Mouse (Mus musculus) midbrain, embryonic 11.5 days (tissue): ENCODE measurements around the gene Tbx10. TPM values are rescaled to one million over a fixed set of nuclear protein-coding genes. Genes with fewer than 3 reads are reported as not detected.

Source experiments
- ATAC-seq: fragments of 200-750 bp; cut with Nextera tagmentation; 2 replicates; pipeline ENCODE4 v1.8.0; 2017; ENCODE audit warnings: moderate TSS enrichment, moderate library complexity; ENCODE audit not compliant: low FRiP score
- DNase-seq: peaks from one replicate; pipeline ENCODE4 v3.0.0; 2015; ENCODE audit warnings: low spot score; ENCODE audit errors: missing footprints
- H3K27ac ChIP-seq: fragments of 300-500 bp; sonication (generic); 2 replicates; pipeline ENCODE4 v1.5.1; 2014; ENCODE audit warnings: low read depth, low read length
- H3K27me3 ChIP-seq: fragments of 300-500 bp; sonication (generic); 2 replicates; pipeline ENCODE4 v1.6.1; 2014; ENCODE audit warnings: mild to moderate bottlenecking, low read length, moderate library complexity, mixed read lengths; ENCODE audit not compliant: control insufficient read depth, insufficient read depth
- H3K36me3 ChIP-seq: fragments of 300-500 bp; sonication (generic); 2 replicates; pipeline ENCODE4 v1.6.1; 2014; ENCODE audit warnings: mild to moderate bottlenecking, low read length, moderate library complexity, mixed read lengths; ENCODE audit not compliant: control insufficient read depth, insufficient read depth
- H3K4me1 ChIP-seq: fragments of 300-500 bp; sonication (generic); 2 replicates; pipeline ENCODE4 v1.6.1; 2014; ENCODE audit warnings: low read length; ENCODE audit not compliant: control insufficient read depth, insufficient read depth
- H3K4me2 ChIP-seq: fragments of 300-500 bp; sonication (generic); 2 replicates; pipeline ENCODE4 v1.6.1; 2014; ENCODE audit warnings: mild to moderate bottlenecking, moderate library complexity
- H3K4me3 ChIP-seq: fragments of 300-500 bp; sonication (generic); 2 replicates; pipeline ENCODE4 v1.5.1; 2014; ENCODE audit warnings: low read depth, low read length
- H3K9ac ChIP-seq: fragments of 300-500 bp; sonication (generic); 2 replicates; pipeline ENCODE4 v1.6.1; 2014; ENCODE audit warnings: low read length
- H3K9me3 ChIP-seq: fragments of 300-500 bp; sonication (generic); 2 replicates; pipeline ENCODE4 v1.6.1; 2016; ENCODE audit warnings: low read length; ENCODE audit not compliant: control insufficient read depth
- WGBS: fragments of 180-500 bp; shearing (Covaris S2); extraction: QIAGEN DNeasy Blood & Tissue Kit; methylation state at CpG from one replicate; pipeline ENCODE4 v1.1.7; 2014; 5-methylcytosine and 5-hydroxymethylcytosine counted together
- polyA plus RNA-seq: library from polyadenylated mRNA; unstranded; fragments of >200 nt; fragmentation: Nextera tagmentation; extraction: Ambion mirVana; gene quantifications from 2 replicates; pipeline ENCODE4 v1.2.1, GENCODE M21; 2014

Gene Tbx10
- polyA plus RNA-seq, 1 experiment from 2014 or later: not detected

GRCm38 (mm10) chr19:3996747-3997146 lies 4.2 kb downstream of the Tbx10 start:
- ATAC-seq (no peak), DNase-seq (no peak)
- H3K4me3 ChIP-seq: no peak overlapping the region
- no peak overlapping the region for H3K9ac ChIP-seq
- H3K4me2 ChIP-seq: no peak overlapping the region
- peaks cover 3% of the 10 kb centered on the region; the same call in 1 of the 2 replicates for H3K27me3 ChIP-seq
- H3K36me3 ChIP-seq: no peaks in the 10 kb centered on the region
- 89% methylated on average over 8 of the region's 8 CpGs for WGBS
- no peak overlapping the region for H3K27ac ChIP-seq
- H3K9me3 ChIP-seq: no peaks in the 10 kb centered on the region
- H3K4me1 ChIP-seq: peaks cover 13% of the 10 kb centered on the region

DNA sequence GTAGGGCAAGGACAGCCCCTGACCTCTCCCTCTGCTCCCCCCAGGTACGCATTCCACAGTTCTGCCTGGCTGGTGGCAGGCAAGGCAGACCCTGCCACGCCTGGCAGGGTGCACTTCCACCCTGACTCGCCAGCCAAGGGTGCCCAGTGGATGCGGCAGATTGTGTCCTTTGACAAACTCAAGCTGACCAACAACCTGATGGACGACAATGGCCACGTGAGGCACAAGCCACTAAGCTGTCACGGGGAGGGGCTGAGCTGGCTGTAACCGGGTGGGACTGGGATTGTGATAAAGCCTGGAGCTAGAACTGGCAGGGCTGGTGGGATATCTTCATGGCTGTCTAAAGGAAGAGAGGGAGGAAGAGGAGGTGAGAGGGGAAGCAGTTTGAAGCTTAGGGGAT lies 4.7 kb downstream of the Tbx10 start:
- peaks cover 13% of the 10 kb centered on the region for H3K4me1 ChIP-seq
- no peak overlapping the region for H3K4me2 ChIP-seq
- H3K27ac ChIP-seq: no peak overlapping the region
- H3K4me3 ChIP-seq: no peak overlapping the region
- no peaks in the 10 kb centered on the region for H3K9me3 ChIP-seq
- H3K36me3 ChIP-seq: no peaks in the 10 kb centered on the region
- H3K9ac ChIP-seq: no peak overlapping the region
- ATAC-seq: no peak
- WGBS: 62% methylated on average over 8 of the region's 8 CpGs
- DNase-seq: no peak
- H3K27me3 ChIP-seq: peaks cover 3% of the 10 kb centered on the region; the same call in 1 of the 2 replicates

DNA sequence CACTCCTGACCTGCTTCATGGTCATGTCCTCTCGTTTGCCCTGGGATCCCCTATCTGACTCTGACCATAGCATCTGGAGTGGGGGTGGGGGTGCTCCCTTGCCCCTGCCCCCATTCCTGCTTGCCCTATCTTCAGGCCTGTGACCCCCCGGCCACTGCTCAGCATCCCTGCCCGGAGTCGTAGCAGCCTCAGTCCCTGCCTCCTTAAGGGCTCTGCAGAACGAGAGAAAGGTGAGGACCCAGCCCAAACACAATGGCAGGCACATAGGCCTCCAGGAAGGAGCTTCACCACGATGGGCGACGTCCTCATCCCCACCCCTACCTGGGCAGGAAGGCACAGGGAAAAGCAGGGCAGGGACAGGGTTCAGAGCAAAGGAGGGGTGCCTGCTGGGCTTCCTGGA lies 5.8 kb downstream of the Tbx10 start:
- Histone ChIP-seq H3K27ac (no peak overlapping the region), H3K36me3 (no peaks in the 10 kb centered on the region), H3K4me2 (no peak overlapping the region), H3K27me3 (peaks cover 3% of the 10 kb centered on the region; the same call in 1 of the 2 replicates), H3K4me1 (peaks cover 13% of the 10 kb centered on the region), H3K9ac (no peak overlapping the region), H3K9me3 (no peaks in the 10 kb centered on the region), H3K4me3 (no peak overlapping the region)
- 77% methylated on average over 8 of the region's 8 CpGs for WGBS
- ATAC-seq: no peak
- no peak for DNase-seq

GRCm38 (mm10) chr19:3999121-3999730 lies 6.7 kb downstream of the Tbx10 start:
- DNase-seq: no peak
- Histone ChIP-seq H3K4me3 (peak overlapping the region; percentile 50; the same call in 1 of the 2 replicates), H3K9ac (peak overlapping the region; percentile 26; the same call in 1 of the 2 replicates), H3K9me3 (no peaks in the 10 kb centered on the region), H3K27me3 (peaks cover 3% of the 10 kb centered on the region; the same call in 1 of the 2 replicates), H3K36me3 (no peaks in the 10 kb centered on the region), H3K4me1 (peaks cover 13% of the 10 kb centered on the region), H3K4me2 (peak overlapping the region; percentile 93), H3K27ac (no peak overlapping the region)
- no peak for ATAC-seq
- WGBS: 88% methylated on average over 9 of the region's 9 CpGs

DNA sequence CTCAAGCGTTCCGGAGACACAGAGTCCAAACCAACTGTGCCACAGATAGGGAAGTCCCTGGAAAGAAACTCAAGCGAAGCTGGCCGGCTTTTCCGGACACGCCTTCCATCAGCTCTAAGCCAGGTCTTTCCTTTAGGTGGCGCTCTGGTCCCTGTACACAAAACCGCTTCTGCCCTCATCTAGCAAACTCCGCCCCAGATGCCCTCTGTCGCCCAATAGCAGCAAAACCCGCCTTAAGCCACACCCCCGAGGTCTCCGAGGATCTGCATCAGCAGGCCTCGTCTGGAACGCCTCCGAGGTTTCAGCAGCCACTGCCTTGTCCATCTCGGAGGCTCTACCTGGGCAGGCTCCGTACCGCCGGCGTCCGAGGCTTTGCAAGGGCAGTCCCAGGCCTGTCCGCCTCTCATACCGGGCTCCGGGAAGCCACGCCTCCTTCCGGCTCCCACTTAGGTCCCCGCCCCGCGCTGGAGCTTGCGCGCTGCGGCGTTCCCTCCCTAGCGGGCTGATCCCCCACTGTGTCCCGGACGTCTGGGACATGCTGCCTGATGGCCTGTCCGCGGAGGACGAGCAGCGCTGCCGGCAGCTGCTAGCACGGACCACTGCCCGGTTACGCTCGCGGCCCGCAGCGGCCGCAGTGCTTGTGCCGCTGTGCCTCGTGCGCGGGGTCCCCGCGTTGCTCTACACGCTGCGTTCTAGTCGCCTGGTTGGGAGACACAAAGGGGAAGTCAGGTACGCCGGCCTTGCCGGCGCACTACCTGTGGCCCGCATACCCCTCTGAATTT lies 7.8 kb downstream of the Tbx10 start, which contains the start of the genes Nudt8 and Gm49405:
Nudt8 (plus strand) TSS at position 462 of the 782 bp plus-strand sequence.
Gm49405 (plus strand) TSS at position 508 of the 782 bp plus-strand sequence.
- under 1% methylated on average over 64 of the region's 64 CpGs for WGBS
- Histone ChIP-seq H3K27me3 (peaks cover 3% of the 10 kb centered on the region; the same call in 1 of the 2 replicates), H3K36me3 (no peaks in the 10 kb centered on the region), H3K4me1 (peaks cover 13% of the 10 kb centered on the region), H3K27ac (peak within 1 kb of the TSS; percentile 86), H3K4me3 (peak within 1 kb of the TSS; percentile 50), H3K9me3 (no peaks in the 10 kb centered on the region), H3K4me2 (peak within 1 kb of the TSS; percentile 93), H3K9ac (peak within 1 kb of the TSS; percentile 91)
- DNase-seq (peak; percentile 99), ATAC-seq (peak; percentile 94)

DNA sequence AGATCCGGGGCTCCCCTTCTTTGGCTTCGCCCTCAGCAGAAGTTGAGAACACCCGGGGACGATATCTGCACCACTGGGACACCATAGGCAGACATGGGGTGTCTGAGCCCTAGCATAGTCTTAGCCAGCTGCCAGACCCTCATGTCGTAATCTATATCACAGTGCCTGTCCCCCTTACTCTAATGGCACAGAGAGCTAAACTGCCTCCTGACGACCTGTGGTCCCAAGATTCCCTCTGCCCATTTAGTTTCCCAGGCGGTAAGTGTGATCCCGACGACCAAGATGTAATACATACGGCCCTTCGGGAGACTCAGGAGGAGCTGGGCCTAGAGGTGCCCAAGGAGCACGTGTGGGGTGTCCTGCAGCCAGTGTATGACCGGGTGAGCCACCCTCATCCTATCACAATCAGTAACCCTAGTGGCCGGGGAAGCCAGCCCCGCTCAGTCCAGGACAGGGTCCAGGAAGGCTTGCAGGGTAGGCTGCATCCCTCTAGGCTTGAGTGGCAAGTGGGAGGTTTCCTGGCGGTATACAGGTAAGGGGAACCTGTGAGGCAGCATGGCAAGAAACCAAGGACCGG lies 8.5 kb downstream of the Tbx10 start:
- DNase-seq (peak; percentile 94), ATAC-seq (peak; percentile 26; the same call in 1 of the 2 replicates)
- no peaks in the 10 kb centered on the region for H3K9me3 ChIP-seq

DNA sequence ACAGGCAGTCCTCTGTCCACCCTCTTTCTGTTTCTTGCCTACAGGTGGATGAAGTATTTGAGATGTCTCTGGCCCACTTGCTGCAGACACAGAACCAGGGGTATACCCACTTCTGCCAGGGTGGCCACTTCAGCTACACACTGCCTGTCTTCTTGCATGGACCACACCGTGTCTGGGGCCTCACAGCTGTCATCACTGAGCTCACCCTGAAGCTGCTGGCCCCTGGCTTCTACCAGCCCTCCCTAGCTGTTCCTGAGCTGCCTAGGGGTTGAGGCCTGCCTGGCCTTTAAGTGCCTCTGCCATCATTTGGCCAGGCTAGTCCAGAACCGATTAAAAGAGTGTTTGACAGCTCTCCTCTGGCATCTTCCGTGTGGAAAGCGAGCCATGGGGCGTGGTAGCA lies 9.2 kb downstream of the Tbx10 start:
- DNase-seq (no peak), ATAC-seq (no peak)
- WGBS: 89% methylated on average over 5 of the region's 5 CpGs
- H3K4me1 ChIP-seq: peaks cover 13% of the 10 kb centered on the region
- H3K36me3 ChIP-seq: peaks cover 4% of the 10 kb centered on the region; the same call in 1 of the 2 replicates
- H3K4me3 ChIP-seq: no peak overlapping the region
- peak overlapping the region; percentile 93; the same call in 1 of the 2 replicates for H3K4me2 ChIP-seq
- peaks cover 3% of the 10 kb centered on the region; the same call in 1 of the 2 replicates for H3K27me3 ChIP-seq
- no peaks in the 10 kb centered on the region for H3K9me3 ChIP-seq
- no peak overlapping the region for H3K27ac ChIP-seq
- H3K9ac ChIP-seq: no peak overlapping the region; the same call in 1 of the 2 replicates

More for the DNA sequence above, 8.5 kb downstream of the Tbx10 start:
- Histone ChIP-seq H3K27ac (peak overlapping the region; percentile 86), H3K4me1 (peaks cover 13% of the 10 kb centered on the region), H3K4me3 (peak overlapping the region; percentile 50), H3K36me3 (peaks cover under 1% of the 10 kb centered on the region; the same call in 1 of the 2 replicates), H3K9ac (peak overlapping the region; percentile 91), H3K4me2 (peak overlapping the region; percentile 93), H3K27me3 (peaks cover 3% of the 10 kb centered on the region; the same call in 1 of the 2 replicates)
- 19% methylated on average over 17 of the region's 17 CpGs for WGBS

- Histone ChIP-seq H3K27ac (no peak within 1 kb of the TSS), H3K4me1 (peaks cover 13% of the 10 kb centered on the region), H3K4me3 (no peak within 1 kb of the TSS), H3K9me3 (no peaks in the 10 kb centered on the region), H3K9ac (no peak within 1 kb of the TSS), H3K36me3 (peaks cover 9% of the 10 kb centered on the region; the same call in 1 of the 2 replicates), H3K27me3 (peaks cover 3% of the 10 kb centered on the region; the same call in 1 of the 2 replicates), H3K4me2 (no peak within 1 kb of the TSS)
- ATAC-seq (no peak), DNase-seq (no peak)
- 87% methylated on average over 1 of the region's 1 CpGs for WGBS
These were observed 10.6 kb downstream of the Tbx10 start, which contains the start of gene Doc2g for GRCm38 (mm10) chr19:4003112-4003511. Doc2g (plus strand) TSS chr19:4003313.
